Mouse (Mus musculus) CD4-positive, CD25-positive, alpha-beta regulatory T cell, adult 2 months (primary cell): Measurements from ENCODE around the gene Dync1li1.

Source experiments
- DNase-seq: peaks from one replicate; pipeline ENCODE4 v3.0.0-alpha.2; 2012; ENCODE audit warnings: low read depth, low spot score

Dync1li1 gene

DNA sequence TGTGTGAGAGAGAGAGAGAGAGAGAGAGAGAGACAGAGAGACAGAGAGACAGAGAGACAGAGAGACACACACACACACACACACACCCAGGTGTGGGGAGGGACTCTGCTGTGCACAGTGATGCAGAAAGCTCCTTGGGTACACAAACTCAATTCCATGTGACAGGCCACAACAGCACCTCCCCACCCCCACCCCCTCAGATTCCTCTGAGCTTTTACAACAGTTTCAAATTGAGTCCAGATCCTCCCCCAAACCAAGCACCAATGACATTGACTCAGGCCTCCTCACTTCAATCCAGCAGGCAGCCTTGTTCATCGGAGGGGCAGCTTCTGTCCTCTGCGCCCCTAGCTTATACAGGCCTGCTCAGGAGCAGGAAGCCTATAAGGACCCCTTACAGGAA lies 78.9 kb downstream of the Dync1li1 start:
- DNase-seq: no peak

DNA sequence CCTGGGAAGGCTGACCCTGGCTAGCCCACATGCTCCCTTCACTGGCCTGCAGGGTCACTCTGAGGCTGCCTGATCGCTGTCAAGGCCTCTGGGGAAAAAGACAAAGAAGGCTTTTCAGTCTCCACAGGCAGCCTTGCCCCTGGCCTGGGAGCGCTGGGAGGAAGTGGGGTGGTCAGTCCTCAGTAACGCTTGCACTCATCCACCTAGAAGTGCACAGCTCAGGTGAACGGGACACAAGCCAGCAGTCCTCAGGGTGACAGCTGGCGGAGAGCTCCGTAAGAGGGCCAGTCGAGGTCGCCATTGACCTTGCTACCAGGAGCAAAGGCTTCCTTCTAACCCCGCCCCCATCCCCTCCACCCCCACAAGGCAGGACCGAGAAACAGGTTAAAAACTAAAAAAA lies 79.5 kb downstream of the Dync1li1 start:
- no peak for DNase-seq

DNA sequence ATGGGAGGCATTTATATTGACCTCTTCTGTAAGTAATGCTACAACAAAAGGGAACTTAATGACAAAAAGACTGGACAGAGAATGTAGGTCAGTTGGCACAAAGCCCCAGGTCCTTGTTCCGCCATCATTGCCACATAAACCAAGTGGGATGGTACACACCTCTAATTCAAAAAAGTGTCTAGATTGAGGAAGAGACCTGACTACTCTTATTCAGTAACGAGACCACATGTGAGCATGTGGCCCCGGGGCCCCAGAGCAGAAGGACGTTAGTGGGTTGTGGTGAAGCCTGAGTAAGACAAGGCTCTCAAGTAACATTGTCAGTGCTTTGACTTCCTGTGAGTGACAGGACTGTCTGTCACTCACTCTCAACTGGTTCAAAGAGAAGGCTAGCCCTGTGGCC lies 81.6 kb downstream of the Dync1li1 start:
- DNase-seq: peak; percentile 52

DNA sequence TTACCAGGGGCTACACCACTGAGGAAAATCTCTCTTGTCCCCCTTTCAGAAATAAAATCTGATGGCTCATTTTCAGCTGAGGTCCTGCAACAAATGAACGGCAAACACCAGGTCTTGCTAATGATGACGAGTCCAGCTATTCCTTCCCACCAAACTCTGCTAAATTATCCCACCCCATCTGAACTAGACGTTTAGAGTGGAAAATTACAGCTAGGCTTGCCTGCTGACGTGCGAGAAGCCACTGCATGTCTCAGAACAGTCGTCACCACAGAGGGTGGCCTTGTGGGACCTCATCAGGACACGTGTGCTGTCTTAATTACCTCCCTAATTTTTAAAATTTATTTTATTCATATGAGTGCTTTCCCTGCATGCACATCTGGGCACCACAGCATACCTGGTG lies 83.0 kb downstream of the Dync1li1 start:
- DNase-seq: no peak
